Mouse (Mus musculus): ENCODE data around the gene St3gal6. TPM values are rescaled to one million over a fixed set of nuclear protein-coding genes. Genes with fewer than 3 reads are reported as not detected.

St3gal6 gene
- 10.4 and 10.8 TPM in 2 replicates for polyA plus RNA-seq (2014; fragmentation: Nextera tagmentation; extraction: Ambion mirVana)

DNA sequence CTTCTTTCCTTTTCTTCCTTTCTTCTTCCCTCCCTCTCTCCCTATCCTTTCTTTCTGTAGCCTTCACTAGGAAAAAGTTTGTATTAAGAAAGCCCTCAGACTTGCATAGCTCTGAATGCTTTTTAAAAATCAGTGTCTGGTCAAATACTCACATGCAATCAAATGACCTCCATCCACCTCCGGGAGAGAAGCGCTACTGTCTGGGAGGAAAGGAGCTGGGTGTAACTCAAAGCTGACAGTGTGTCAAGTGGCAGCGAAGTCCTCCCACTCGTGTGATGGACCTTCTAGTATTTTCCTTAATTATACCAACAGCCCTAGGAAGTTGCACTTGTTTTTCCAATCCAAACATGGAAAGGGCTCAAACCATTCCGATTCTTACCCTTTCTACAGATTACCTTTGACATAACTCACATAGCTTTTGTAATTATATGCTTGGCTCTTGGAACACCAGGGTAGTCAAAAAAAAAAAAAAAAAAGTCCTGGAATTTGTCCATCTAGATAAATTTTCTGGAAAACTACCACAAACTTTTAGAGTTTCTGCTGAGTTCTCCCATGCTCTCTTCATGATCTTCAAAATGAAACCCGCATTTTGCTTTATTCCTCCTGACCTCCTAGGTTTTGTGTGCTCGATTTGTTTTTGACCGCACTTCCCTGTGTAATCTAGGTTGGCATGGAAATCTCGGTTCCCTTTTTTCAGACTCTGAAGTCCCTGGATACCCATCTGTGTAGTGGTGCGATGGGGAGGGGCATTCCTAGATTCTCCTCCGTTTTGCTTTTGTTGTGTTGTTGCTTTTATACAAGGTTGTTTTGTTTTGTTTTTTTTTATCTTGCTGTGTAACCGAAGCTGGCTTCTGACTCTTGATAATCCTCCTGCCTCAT lies at the start of gene St3gal6:
TSS of gene St3gal6 (minus strand) at position 272 of the 879 bp plus-strand sequence.
- Histone ChIP-seq H3K9me3 (ENCODE audit: control insufficient read depth, low read length) (peaks cover 10% of the 10 kb centered on the region; the same call in 1 of the 2 replicates), H3K4me2 (replicated peaks) (peak within 1 kb of the TSS; percentile 88), H3K27me3 (ENCODE audit: control insufficient read depth, insufficient read depth, low read length) (peaks cover 11% of the 10 kb centered on the region), H3K36me3 (replicated peaks; ENCODE audit: control insufficient read depth, insufficient read depth) (no peaks in the 10 kb centered on the region), H3K27ac (peak within 1 kb of the TSS; percentile 80), H3K4me3 (replicated peaks; ENCODE audit: low read length) (peak within 1 kb of the TSS; percentile 86), H3K9ac (peak within 1 kb of the TSS; percentile 85), H3K4me1 (replicated peaks; ENCODE audit: control insufficient read depth, insufficient read depth, low read length) (peaks cover 6% of the 10 kb centered on the region; the same call in 1 of the 2 replicates)
- DNase-seq (ENCODE audit: low spot score), result no peak
- ATAC-seq (ENCODE audit: low FRiP score), result no peak
- WGBS, result 91% methylated on average over 12 of the region's 12 CpGs

DNA sequence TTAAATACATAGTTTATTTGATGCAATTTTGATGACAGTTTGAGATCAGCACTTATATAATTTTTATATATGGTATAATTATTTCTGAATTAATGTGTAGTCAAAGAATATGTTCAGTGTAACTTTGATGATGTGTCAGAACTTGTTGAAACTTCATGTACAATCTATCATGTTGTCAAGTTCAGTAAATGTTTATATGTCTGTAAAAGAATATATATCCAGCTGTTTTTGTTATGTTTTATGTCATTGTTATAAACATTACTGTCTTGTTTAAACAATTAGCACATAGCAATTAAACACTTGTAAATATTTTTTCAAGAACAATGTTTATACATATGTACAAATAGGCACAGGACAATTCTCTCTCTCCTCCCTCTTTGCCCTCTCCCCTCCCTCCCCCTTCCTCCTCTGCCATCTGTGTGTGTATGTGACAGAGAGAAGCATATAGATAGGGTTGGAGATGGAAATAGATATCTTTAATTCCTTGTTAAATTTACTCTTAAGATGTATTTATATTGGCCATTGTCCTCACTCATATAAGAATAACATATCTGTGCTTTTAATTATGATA lies 46.7 kb upstream of the St3gal6 start:
- Histone ChIP-seq H3K27ac (no peak overlapping the region), H3K27me3 (ENCODE audit: control insufficient read depth, insufficient read depth, low read length) (no peaks in the 10 kb centered on the region), H3K36me3 (replicated peaks; ENCODE audit: control insufficient read depth, insufficient read depth) (no peaks in the 10 kb centered on the region), H3K9me3 (ENCODE audit: control insufficient read depth, low read length) (no peaks in the 10 kb centered on the region), H3K4me3 (replicated peaks; ENCODE audit: low read length) (no peak overlapping the region), H3K4me2 (replicated peaks) (no peak overlapping the region), H3K4me1 (replicated peaks; ENCODE audit: control insufficient read depth, insufficient read depth, low read length) (no peaks in the 10 kb centered on the region), H3K9ac (no peak overlapping the region)
- ATAC-seq (ENCODE audit: low FRiP score) (no peak), DNase-seq (ENCODE audit: low spot score) (no peak)

DNA sequence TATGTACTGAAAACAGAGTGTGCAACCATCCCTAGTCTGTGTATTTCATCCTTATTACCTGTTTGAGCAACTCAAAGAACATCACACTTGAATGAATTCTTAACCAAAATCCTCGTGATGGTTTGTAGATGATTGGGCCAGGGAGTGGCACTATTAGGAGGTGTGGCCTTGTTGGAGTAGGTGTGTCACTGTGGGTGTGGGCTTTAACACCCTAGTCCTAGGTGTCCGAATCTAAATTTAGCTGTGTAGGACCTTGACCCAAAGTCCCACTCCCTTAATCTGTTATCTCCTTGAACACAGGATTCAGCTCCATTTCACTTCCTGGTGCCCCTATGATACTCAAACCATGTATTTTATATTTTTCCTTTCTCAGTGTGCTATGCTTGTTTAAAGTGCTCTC lies 37.2 kb upstream of the St3gal6 start:
- Histone ChIP-seq H3K9ac (no peak overlapping the region), H3K4me3 (replicated peaks; ENCODE audit: low read length) (no peak overlapping the region), H3K36me3 (replicated peaks; ENCODE audit: control insufficient read depth, insufficient read depth) (no peaks in the 10 kb centered on the region), H3K4me1 (replicated peaks; ENCODE audit: control insufficient read depth, insufficient read depth, low read length) (no peaks in the 10 kb centered on the region), H3K27ac (no peak overlapping the region), H3K27me3 (ENCODE audit: control insufficient read depth, insufficient read depth, low read length) (no peaks in the 10 kb centered on the region), H3K4me2 (replicated peaks) (no peak overlapping the region), H3K9me3 (ENCODE audit: control insufficient read depth, low read length) (no peaks in the 10 kb centered on the region)
- DNase-seq (ENCODE audit: low spot score) (no peak), ATAC-seq (ENCODE audit: low FRiP score) (no peak)
- WGBS, result 87% methylated on average over 2 of the region's 2 CpGs

DNA sequence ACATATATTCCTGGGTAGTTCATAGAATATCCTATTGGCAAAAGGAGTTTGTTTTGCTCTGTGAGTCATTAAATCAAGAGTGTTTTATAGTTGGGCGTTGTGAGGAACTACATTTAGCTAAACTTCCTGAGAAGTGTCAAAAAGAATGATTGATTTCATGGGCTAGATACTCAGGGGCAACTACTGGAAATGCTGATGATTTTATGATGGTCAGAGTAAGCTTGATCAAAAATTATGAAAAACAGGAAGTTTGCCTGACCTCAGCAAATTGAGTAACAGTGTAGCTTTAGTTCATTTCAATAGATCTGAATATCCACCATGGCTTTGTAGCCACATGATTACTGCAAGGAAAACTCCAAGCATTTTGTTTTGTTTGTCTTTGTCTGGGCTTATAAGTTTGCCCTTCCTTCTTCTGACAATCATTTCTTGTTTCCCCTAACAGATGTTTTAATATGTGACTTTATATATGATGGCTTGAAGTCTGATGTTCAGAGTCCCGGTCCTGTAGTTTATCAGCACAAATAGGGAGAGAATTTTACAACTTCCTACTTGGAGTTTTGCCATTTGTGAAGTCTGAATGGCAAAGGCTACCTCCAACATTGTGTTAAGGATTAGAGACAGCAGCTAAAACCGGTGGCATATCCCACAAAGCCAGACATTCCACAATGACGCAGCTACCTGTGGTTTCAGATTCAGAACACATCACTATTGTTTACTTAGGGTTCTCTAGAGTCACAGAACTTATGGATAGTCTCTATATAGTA lies 32.2 kb upstream of the St3gal6 start:
- Histone ChIP-seq H3K9ac (no peak overlapping the region), H3K27ac (no peak overlapping the region), H3K4me1 (replicated peaks; ENCODE audit: control insufficient read depth, insufficient read depth, low read length) (no peaks in the 10 kb centered on the region), H3K36me3 (replicated peaks; ENCODE audit: control insufficient read depth, insufficient read depth) (no peaks in the 10 kb centered on the region), H3K4me3 (replicated peaks; ENCODE audit: low read length) (no peak overlapping the region), H3K4me2 (replicated peaks) (no peak overlapping the region), H3K9me3 (ENCODE audit: control insufficient read depth, low read length) (no peaks in the 10 kb centered on the region), H3K27me3 (ENCODE audit: control insufficient read depth, insufficient read depth, low read length) (no peaks in the 10 kb centered on the region)
- WGBS, result 86% methylated on average over 4 of the region's 4 CpGs
- DNase-seq (ENCODE audit: low spot score) (no peak), ATAC-seq (ENCODE audit: low FRiP score) (no peak)

DNA sequence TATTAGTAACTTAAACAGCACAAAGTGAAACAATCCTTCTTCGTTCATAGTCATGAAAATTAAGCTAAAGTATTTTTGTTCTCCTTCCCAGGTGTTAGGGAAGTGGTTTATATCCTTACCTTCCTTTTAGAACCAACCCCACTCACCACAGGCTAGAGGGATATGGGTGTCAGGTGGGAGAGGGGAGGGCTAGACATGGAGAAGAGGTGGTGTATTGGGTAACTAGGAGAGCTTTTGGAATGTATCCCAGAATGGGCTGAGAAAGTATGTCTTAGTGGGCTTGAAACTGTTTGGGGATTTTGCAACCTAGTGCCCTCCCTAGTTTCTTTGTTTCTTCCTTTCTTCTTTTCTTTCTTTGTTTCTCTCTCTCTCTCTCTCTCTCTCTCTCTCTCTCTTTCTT lies 30.6 kb upstream of the St3gal6 start:
- Histone ChIP-seq H3K9me3 (ENCODE audit: control insufficient read depth, low read length) (no peaks in the 10 kb centered on the region), H3K27ac (no peak overlapping the region), H3K4me1 (replicated peaks; ENCODE audit: control insufficient read depth, insufficient read depth, low read length) (no peaks in the 10 kb centered on the region), H3K4me2 (replicated peaks) (no peak overlapping the region), H3K27me3 (ENCODE audit: control insufficient read depth, insufficient read depth, low read length) (no peaks in the 10 kb centered on the region), H3K36me3 (replicated peaks; ENCODE audit: control insufficient read depth, insufficient read depth) (no peaks in the 10 kb centered on the region), H3K4me3 (replicated peaks; ENCODE audit: low read length) (no peak overlapping the region), H3K9ac (no peak overlapping the region)
- ATAC-seq (ENCODE audit: low FRiP score), result no peak
- no peak for DNase-seq (ENCODE audit: low spot score)
- 82% methylated on average over 1 of the region's 1 CpGs for WGBS

DNA sequence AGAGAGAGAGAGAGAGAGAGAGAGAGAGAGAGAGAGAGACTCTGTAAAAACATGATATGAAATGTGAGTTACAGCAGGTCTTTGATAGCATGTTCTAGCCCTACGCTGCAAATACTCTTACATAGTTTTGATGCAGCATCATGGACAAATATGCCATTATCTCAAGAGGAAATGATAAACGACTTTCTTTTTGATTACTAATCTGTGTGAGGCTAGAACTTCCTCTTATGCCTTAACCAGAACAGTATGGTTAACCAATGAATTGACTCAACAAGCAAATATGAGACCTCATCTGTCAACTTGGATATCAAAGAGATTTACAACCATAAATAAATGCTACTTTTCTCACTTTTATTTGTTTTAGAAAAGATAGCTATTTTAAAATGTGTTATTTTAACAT lies 24.0 kb upstream of the St3gal6 start:
- Histone ChIP-seq H3K9ac (no peak overlapping the region), H3K36me3 (replicated peaks; ENCODE audit: control insufficient read depth, insufficient read depth) (no peaks in the 10 kb centered on the region), H3K4me2 (replicated peaks) (no peak overlapping the region), H3K4me1 (replicated peaks; ENCODE audit: control insufficient read depth, insufficient read depth, low read length) (no peaks in the 10 kb centered on the region), H3K9me3 (ENCODE audit: control insufficient read depth, low read length) (no peaks in the 10 kb centered on the region), H3K4me3 (replicated peaks; ENCODE audit: low read length) (no peak overlapping the region), H3K27me3 (ENCODE audit: control insufficient read depth, insufficient read depth, low read length) (no peaks in the 10 kb centered on the region), H3K27ac (no peak overlapping the region)
- no peak for ATAC-seq (ENCODE audit: low FRiP score)
- no peak for DNase-seq (ENCODE audit: low spot score)
- 80% methylated on average over 2 of the region's 2 CpGs for WGBS

DNA sequence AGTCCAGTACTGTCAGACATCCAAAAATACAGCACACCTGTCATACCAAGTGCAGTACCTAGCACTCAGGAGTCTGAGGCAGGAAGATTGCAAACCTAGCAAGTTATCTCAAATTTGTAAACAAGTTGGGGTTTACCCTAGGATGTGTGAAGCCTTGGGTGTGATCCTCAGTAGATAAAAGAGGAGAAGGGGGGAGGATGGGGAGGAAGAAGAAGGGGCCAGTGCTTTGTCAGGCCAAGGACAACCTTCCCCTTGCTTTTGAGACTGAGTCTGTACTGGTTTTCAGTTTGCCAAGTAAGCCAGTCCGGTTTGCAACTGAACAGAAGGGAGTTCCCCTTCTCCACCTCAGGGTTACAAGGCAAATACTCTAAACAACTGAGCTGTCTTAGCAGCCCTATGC lies 22.1 kb upstream of the St3gal6 start:
- Histone ChIP-seq H3K4me2 (replicated peaks) (no peak overlapping the region), H3K27me3 (ENCODE audit: control insufficient read depth, insufficient read depth, low read length) (no peaks in the 10 kb centered on the region), H3K4me1 (replicated peaks; ENCODE audit: control insufficient read depth, insufficient read depth, low read length) (no peaks in the 10 kb centered on the region), H3K4me3 (replicated peaks; ENCODE audit: low read length) (no peak overlapping the region), H3K27ac (no peak overlapping the region), H3K9ac (no peak overlapping the region), H3K9me3 (ENCODE audit: control insufficient read depth, low read length) (no peaks in the 10 kb centered on the region), H3K36me3 (replicated peaks; ENCODE audit: control insufficient read depth, insufficient read depth) (no peaks in the 10 kb centered on the region)
- 71% methylated on average over 1 of the region's 1 CpGs for WGBS
- no peak for ATAC-seq (ENCODE audit: low FRiP score)
- DNase-seq (ENCODE audit: low spot score), result no peak

DNA sequence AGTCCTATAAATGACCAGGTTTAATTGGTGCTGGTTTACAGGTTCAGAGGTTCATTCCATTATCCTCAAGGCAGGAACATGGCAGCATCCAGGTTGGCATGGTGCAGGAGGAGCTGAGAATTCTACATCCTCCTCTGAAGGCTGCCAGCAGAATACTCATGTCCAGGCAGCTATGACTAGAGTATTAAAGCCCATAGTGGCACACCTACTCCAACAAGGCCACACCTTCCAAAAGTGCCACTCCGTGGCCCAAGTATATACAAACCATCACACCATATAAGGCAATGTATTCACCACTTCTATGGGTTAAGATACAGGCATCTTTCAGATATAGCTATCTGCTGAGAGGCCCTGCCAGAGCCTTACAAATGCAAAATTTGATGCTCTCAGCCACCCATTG lies 15.4 kb upstream of the St3gal6 start:
- ATAC-seq (ENCODE audit: low FRiP score) (no peak), DNase-seq (ENCODE audit: low spot score) (no peak)
- no peaks in the 10 kb centered on the region for H3K27me3 ChIP-seq (ENCODE audit: control insufficient read depth, insufficient read depth, low read length)
- H3K4me1 ChIP-seq (replicated peaks; ENCODE audit: control insufficient read depth, insufficient read depth, low read length), result no peaks in the 10 kb centered on the region
- no peaks in the 10 kb centered on the region for H3K9me3 ChIP-seq (ENCODE audit: control insufficient read depth, low read length)
- no peak overlapping the region for H3K4me2 ChIP-seq (replicated peaks)
- H3K4me3 ChIP-seq (replicated peaks; ENCODE audit: low read length), result no peak overlapping the region
- no peaks in the 10 kb centered on the region for H3K36me3 ChIP-seq (replicated peaks; ENCODE audit: control insufficient read depth, insufficient read depth)
- H3K27ac ChIP-seq, result no peak overlapping the region
- WGBS, result 100% methylated on average over 1 of the region's 1 CpGs
- no peak overlapping the region for H3K9ac ChIP-seq

DNA sequence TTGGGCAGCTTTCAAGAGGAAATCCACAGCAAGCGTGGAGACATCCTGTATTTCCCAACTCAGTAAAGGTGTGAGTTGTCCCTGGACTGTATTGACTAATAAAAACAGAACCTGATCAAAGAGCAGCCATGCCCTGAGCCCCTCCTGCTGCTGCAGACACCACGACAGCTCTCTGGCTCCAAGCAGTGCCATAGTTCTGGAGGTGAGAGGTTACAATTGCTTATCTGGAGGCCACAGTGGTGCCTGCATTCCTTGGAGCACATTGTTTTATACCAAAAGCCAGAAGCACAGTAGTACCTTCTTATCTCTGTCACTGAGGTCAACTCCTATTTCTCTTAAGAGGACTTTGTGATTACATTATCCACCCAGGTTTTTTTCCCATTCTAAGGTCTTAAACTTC lies 15.0 kb upstream of the St3gal6 start:
- H3K4me3 ChIP-seq (replicated peaks; ENCODE audit: low read length), result no peak overlapping the region
- DNase-seq (ENCODE audit: low spot score) (no peak), ATAC-seq (ENCODE audit: low FRiP score) (no peak)
- H3K36me3 ChIP-seq (replicated peaks; ENCODE audit: control insufficient read depth, insufficient read depth), result no peaks in the 10 kb centered on the region
- H3K27ac ChIP-seq, result no peak overlapping the region
- no peak overlapping the region for H3K4me2 ChIP-seq (replicated peaks)
- no peaks in the 10 kb centered on the region for H3K4me1 ChIP-seq (replicated peaks; ENCODE audit: control insufficient read depth, insufficient read depth, low read length)
- no peaks in the 10 kb centered on the region for H3K27me3 ChIP-seq (ENCODE audit: control insufficient read depth, insufficient read depth, low read length)
- H3K9me3 ChIP-seq (ENCODE audit: control insufficient read depth, low read length), result no peaks in the 10 kb centered on the region
- WGBS, result 64% methylated on average over 2 of the region's 2 CpGs
- H3K9ac ChIP-seq, result no peak overlapping the region
